Mouse (Mus musculus) lung, adult 2 months (tissue): ENCODE measurements around the gene AU018091. TPM values are rescaled to one million over a fixed set of nuclear protein-coding genes. Genes with fewer than 3 reads are reported as not detected.
"Not testable (repeated sequence)": the region's sequence is repeated elsewhere in the genome, so short reads cannot be mapped to it uniquely, and the experiment has no call there.

Source experiments
- DNase-seq: peaks from one replicate; pipeline ENCODE4 v3.0.0; 2022
- H3K4me1 ChIP-seq: fragments of 200-500 bp; 2 replicates; pipeline ENCODE4 v1.6.1; 2011; ENCODE audit warnings: low read length; ENCODE audit not compliant: control insufficient read depth, insufficient read depth
- H3K4me3 ChIP-seq: fragments of 200-500 bp; replicated peaks from 2 replicates; pipeline ENCODE3; 2011; ENCODE audit warnings: low read depth, mild to moderate bottlenecking, control low read depth, low read length; ENCODE audit errors: extremely low read depth
- CTCF ChIP-seq: fragments of 200-500 bp; IDR thresholded peaks from 2 replicates; pipeline ENCODE4 v1.5.1; 2011; ENCODE audit warnings: mild to moderate bottlenecking, low read length, control low read depth; ENCODE audit not compliant: insufficient read depth
- POLR2A ChIP-seq: fragments of 200-500 bp; IDR thresholded peaks from 2 replicates; pipeline ENCODE4 v1.6.1; 2011; ENCODE audit warnings: low read depth, mild to moderate bottlenecking, control low read depth, low read length, borderline replicate concordance; ENCODE audit errors: extremely low read depth
- WGBS: fragments of 180-500 bp; shearing (Covaris S2); methylation state at CpG from one replicate; pipeline ENCODE4 v1.1.7; 2018; 5-methylcytosine and 5-hydroxymethylcytosine counted together
- polyA plus RNA-seq: library from polyadenylated mRNA; depleted of rRNA; stranded (reverse); fragments of >200 nt; gene quantifications from 2 replicates; pipeline ENCODE4 v1.2.3, GENCODE M21; 2012

AU018091 gene
- polyA plus RNA-seq, 1 experiment: 0.26 TPM

- Histone ChIP-seq H3K4me3 (no peak overlapping the region), H3K4me1 (no peaks in the 10 kb centered on the region)
- TF ChIP-seq CTCF (no peak), POLR2A (no peak)
- no peak for DNase-seq
- WGBS: 10% methylated on average over 3 of the region's 3 CpGs
Observed at GRCm38 (mm10) chr7:3203890-3204289, 34.9 kb upstream of the AU018091 start.

GRCm38 (mm10) chr7:3201134-3201705 lies 32.2 kb upstream of the AU018091 start:
- TF ChIP-seq POLR2A (no peak), CTCF (no peak)
- no peak for DNase-seq
- 29% methylated on average over 12 of the region's 12 CpGs for WGBS
- H3K4me1 ChIP-seq: no peaks in the 10 kb centered on the region
- H3K4me3 ChIP-seq: no peak overlapping the region

- TF ChIP-seq CTCF: peak; percentile 44
- TF ChIP-seq POLR2A: no peak
- Histone ChIP-seq H3K4me3 (no peak overlapping the region), H3K4me1 (no peaks in the 10 kb centered on the region)
- WGBS: 46% methylated on average over 11 of the region's 11 CpGs
- DNase-seq: no peak
Observed at GRCm38 (mm10) chr7:3198884-3199283, 29.9 kb upstream of the AU018091 start.

- Histone ChIP-seq H3K4me3 (no peak overlapping the region), H3K4me1 (no peaks in the 10 kb centered on the region)
- WGBS: 66% methylated on average over 5 of the region's 5 CpGs
- DNase-seq: no peak
- TF ChIP-seq POLR2A (no peak), CTCF (no peak)
Observed at GRCm38 (mm10) chr7:3195850-3196249, 26.8 kb upstream of the AU018091 start.

GRCm38 (mm10) chr7:3194531-3194930 lies 25.5 kb upstream of the AU018091 start:
- no peaks in the 10 kb centered on the region for H3K4me1 ChIP-seq
- DNase-seq: no peak
- no peak overlapping the region for H3K4me3 ChIP-seq
- TF ChIP-seq POLR2A: no peak
- no peak for TF ChIP-seq CTCF
- 86% methylated on average over 4 of the region's 4 CpGs for WGBS

GRCm38 (mm10) chr7:3193905-3194304 lies 24.9 kb upstream of the AU018091 start:
- TF ChIP-seq CTCF (peak; percentile 55), POLR2A (no peak)
- Histone ChIP-seq H3K4me1 (no peaks in the 10 kb centered on the region), H3K4me3 (no peak overlapping the region)
- 15% methylated on average over 6 of the region's 6 CpGs for WGBS
- DNase-seq: peak; percentile 17

GRCm38 (mm10) chr7:3193049-3193632 lies 24.1 kb upstream of the AU018091 start:
- H3K4me1 ChIP-seq: no peaks in the 10 kb centered on the region
- H3K4me3 ChIP-seq: no peak overlapping the region
- DNase-seq: no peak
- TF ChIP-seq CTCF: no peak
- TF ChIP-seq POLR2A: no peak
- WGBS: 72% methylated on average over 4 of the region's 4 CpGs

- DNase-seq: no peak
- Histone ChIP-seq H3K4me1 (no peaks in the 10 kb centered on the region), H3K4me3 (no peak overlapping the region)
- TF ChIP-seq POLR2A: no peak
- no peak for TF ChIP-seq CTCF
- WGBS: 77% methylated on average over 12 of the region's 12 CpGs
Observed at GRCm38 (mm10) chr7:3191971-3192498, 23.0 kb upstream of the AU018091 start.

- H3K4me3 ChIP-seq, H3K4me1 ChIP-seq, DNase-seq: not testable (repeated sequence)
- 72% methylated on average over 2 of the region's 2 CpGs for WGBS
Observed at GRCm38 (mm10) chr7:3186726-3187125, 17.7 kb upstream of the AU018091 start.

GRCm38 (mm10) chr7:3186136-3186535 lies 17.1 kb upstream of the AU018091 start:
- TF ChIP-seq POLR2A: no peak
- TF ChIP-seq CTCF: no peak
- H3K4me3 ChIP-seq: no peak overlapping the region
- DNase-seq: no peak
- H3K4me1 ChIP-seq: no peaks in the 10 kb centered on the region
- 63% methylated on average over 1 of the region's 1 CpGs for WGBS
